ENCODE assay signal across 9 mouse cellular contexts in genomic region chr11:64979489-64979845, GRCm38 (mm10). TPM values are rescaled to one million over a fixed set of nuclear protein-coding genes. Genes with fewer than 3 reads are reported as not detected.
A peak's percentile ranks its signal among the peaks of the same experiment; 100 is the strongest.
DNase-seq lines count a peak whose midpoint lies in the region; ATAC-seq and TF ChIP-seq lines count a peak whose summit lies in the region.
"Had no signal": no experiment of that assay in that cellular context is flagged by ENCODE, and none has a peak within 500 bp of the region (broad histone marks: within the 10 kb centered on the region; RNA-seq: fewer than 3 reads in every experiment).

No protein-coding gene starts in this region.

- WGBS in heart, embryonic 11.5 days (ENCODE audit: insufficient replicate concordance): 9% methylated on average over 9 of the region's 9 CpGs
- 9% methylated on average over 9 of the region's 9 CpGs for WGBS in forebrain, embryonic 11.5 days
- WGBS in liver, embryonic 14.5 days (ENCODE audit: insufficient replicate concordance): 8% methylated on average over 9 of the region's 9 CpGs

- peaks cover 17% of the 10 kb centered on the region for H3K79me2 ChIP-seq in C2C12 (ENCODE audit: control insufficient read depth, insufficient read depth)

- TF ChIP-seq CTCF in C2C12 (IDR thresholded peaks at IDR 0.05; ENCODE audit: control insufficient read depth, insufficient read depth, insufficient read length): no peak
- no peak for TF ChIP-seq CTCF in liver, embryonic 14.5 days (IDR thresholded peaks at IDR 0.05; ENCODE audit: low read depth)

- H3K4me3 ChIP-seq in heart, embryonic 11.5 days (ENCODE audit: low read depth, low read length): peak overlapping the region; percentile 95
- H3K4me3 ChIP-seq in C2C12 (ENCODE audit: insufficient read depth, poor library complexity, severe bottlenecking): peak overlapping the region; percentile 74
- peak overlapping the region; percentile 87 for H3K4me3 ChIP-seq in forebrain, embryonic 11.5 days (ENCODE audit: low read depth, low read length)
- H3K4me3 ChIP-seq in liver, embryonic 14.5 days (ENCODE audit: insufficient read depth in 1 of 2, low read depth in 2 of 2, low read length in 2 of 2): peak overlapping the region; percentile 79 to 93

- H3K4me1 ChIP-seq in heart, embryonic 11.5 days (ENCODE audit: control insufficient read depth, insufficient read depth, low read length): peaks cover 8% of the 10 kb centered on the region; the same call in 1 of the 2 replicates
- H3K4me1 ChIP-seq in forebrain, embryonic 11.5 days (replicated peaks; ENCODE audit: control insufficient read depth, insufficient read depth, low read length): no peaks in the 10 kb centered on the region; the same call in 1 of the 2 replicates
- peaks cover 10 to 14% of the 10 kb centered on the region in 2 experiments for H3K4me1 ChIP-seq in liver, embryonic 14.5 days (replicated peaks; ENCODE audit: control insufficient read depth in 2 of 2, insufficient read depth in 2 of 2, low read length in 1 of 2)

- no peak for TF ChIP-seq EP300 in liver, embryonic 14.5 days (IDR thresholded peaks at IDR 0.05; ENCODE audit: low read depth)

- H3K9me3 ChIP-seq in heart, embryonic 11.5 days (replicated peaks; ENCODE audit: control insufficient read depth, low read length): no peaks in the 10 kb centered on the region
- H3K9me3 ChIP-seq in forebrain, embryonic 11.5 days (ENCODE audit: control insufficient read depth, low read length): no peaks in the 10 kb centered on the region
- no peaks in the 10 kb centered on the region for H3K9me3 ChIP-seq in liver, embryonic 14.5 days (ENCODE audit: control insufficient read depth, low read length)

- H3K4me2 ChIP-seq in heart, embryonic 11.5 days: peak overlapping the region; percentile 94
- H3K4me2 ChIP-seq in forebrain, embryonic 11.5 days (ENCODE audit: low read depth, low read length, severe bottlenecking): peak overlapping the region; percentile 84
- H3K4me2 ChIP-seq in liver, embryonic 14.5 days (ENCODE audit: low read depth): peak overlapping the region; percentile 86

- peaks cover 9% of the 10 kb centered on the region for H3K36me3 ChIP-seq in heart, embryonic 11.5 days (ENCODE audit: control insufficient read depth, insufficient read depth, low read length)
- H3K36me3 ChIP-seq in C2C12 (ENCODE audit: control insufficient read depth, insufficient read depth): peaks cover 30% of the 10 kb centered on the region
- H3K36me3 ChIP-seq in forebrain, embryonic 11.5 days (ENCODE audit: control insufficient read depth, insufficient read depth, low read length): no peaks in the 10 kb centered on the region; the same call in 1 of the 2 replicates
- H3K36me3 ChIP-seq in liver, embryonic 14.5 days (replicated peaks; ENCODE audit: control insufficient read depth, insufficient read depth, low read depth): peaks cover 11% of the 10 kb centered on the region

- no peak overlapping the region for H3K27ac ChIP-seq in heart, embryonic 11.5 days (ENCODE audit: low read depth, low read length)
- no peak overlapping the region for H3K27ac ChIP-seq in forebrain, embryonic 11.5 days (ENCODE audit: low read depth, low read length)
- H3K27ac ChIP-seq in liver, embryonic 14.5 days: no peak overlapping the region

- ATAC-seq in heart, embryonic 11.5 days (replicated peaks; ENCODE audit: insufficient number of reproducible peaks, low FRiP score, low TSS enrichment): no peak
- ATAC-seq in forebrain, embryonic 11.5 days (replicated peaks; ENCODE audit: low FRiP score): no peak
- no peak for ATAC-seq in liver, embryonic 14.5 days (ENCODE audit: insufficient read depth)

- peak overlapping the region; percentile 86 for H3K9ac ChIP-seq in heart, embryonic 11.5 days (ENCODE audit: low read depth, low read length)
- peak overlapping the region; percentile 82 for H3K9ac ChIP-seq in forebrain, embryonic 11.5 days (ENCODE audit: low read length)
- H3K9ac ChIP-seq in liver, embryonic 14.5 days (replicated peaks): peak overlapping the region; percentile 80

- intact Hi-C loops in left cerebral cortex, postnatal 4 days (cut with DNase I): no loop called here

- peak overlapping the region; percentile 81 for H3ac ChIP-seq in C2C12 (ENCODE audit: control insufficient read depth, insufficient read length, low read depth)

- no peak for DNase-seq in heart, postnatal 4 days
- no peak for DNase-seq in forebrain, embryonic 11.5 days (ENCODE audit: low spot score)
- no peak for DNase-seq in liver, embryonic 14.5 days (ENCODE audit: low read depth in 3 of 3, low spot score in 3 of 3)
- no peak for DNase-seq in layer of hippocampus, adult 11-12 months (ENCODE audit: low spot score)
- DNase-seq in layer of hippocampus, adult 8-10 months (ENCODE audit: low spot score in 2 of 2): no peak
- no peak for DNase-seq in left cerebral cortex, postnatal 4 days

- no peaks in the 10 kb centered on the region for H3K27me3 ChIP-seq in heart, embryonic 11.5 days (ENCODE audit: control insufficient read depth, insufficient read depth, low read length)
- H3K27me3 ChIP-seq in C2C12 (ENCODE audit: control insufficient read depth, insufficient read depth, insufficient read length): no peaks in the 10 kb centered on the region
- no peaks in the 10 kb centered on the region for H3K27me3 ChIP-seq in forebrain, embryonic 11.5 days (ENCODE audit: control insufficient read depth, insufficient read depth, low read length)
- H3K27me3 ChIP-seq in liver, embryonic 14.5 days (ENCODE audit: control insufficient read depth, insufficient read depth, low read length): no peaks in the 10 kb centered on the region
- H3K27me3 ChIP-seq: Patski had no signal

- peaks cover 11% of the 10 kb centered on the region for H3K79me3 ChIP-seq in C2C12 (ENCODE audit: low read depth)

TF ChIP-seq in C2C12, 6 proteins besides CTCF, POLR2A, EP300 and RAD21:
- no peak for TF ChIP-seq CEBPB (IDR thresholded peaks at IDR 0.05; ENCODE audit: low read depth)
- no peak for TF ChIP-seq USF1 (IDR thresholded peaks at IDR 0.05; ENCODE audit: low read depth)
- no peak for TF ChIP-seq MYOD1 (IDR thresholded peaks at IDR 0.05; ENCODE audit: control insufficient read depth, insufficient read length, low read depth)
- TF ChIP-seq MAX (IDR thresholded peaks at IDR 0.05): no peak
- TF ChIP-seq MYOG (IDR thresholded peaks at IDR 0.05; ENCODE audit: control insufficient read depth, extremely low read depth, insufficient read length): no peak
- no peak for TF ChIP-seq FOSL1 (IDR thresholded peaks at IDR 0.05; ENCODE audit: insufficient read depth, low read length, poor library complexity, severe bottlenecking)

RNA-seq across cellular contexts. Expression of gene Elac2, which starts 0.6 kb away (rescaled TPM):
- 22.6 and 26.0 TPM in 2 replicates for polyA plus RNA-seq in heart, embryonic 11.5 days (2014; fragmentation: Nextera tagmentation; extraction: Ambion mirVana)
- total RNA-seq in heart, postnatal 4 days (2021): 10 to 100 TPM; 20.2 to 21.1 TPM
- 43.5 TPM for polyA plus RNA-seq in C2C12 (2012; fragmentation: generic; extraction: Trizol)
- 38.7 and 43.5 TPM in 2 replicates for polyA plus RNA-seq in forebrain, embryonic 11.5 days (2014; fragmentation: Nextera tagmentation; extraction: Ambion mirVana)
- polyA plus RNA-seq in liver, embryonic 14.5 days (2012; rRNA removed): 8.5 and 12.1 TPM in 2 replicates
- 13.0 and 14.5 TPM in 2 replicates for polyA plus RNA-seq in liver, embryonic 14.5 days (2014; fragmentation: Nextera tagmentation; extraction: Ambion mirVana)
- total RNA-seq in layer of hippocampus, adult 8-10 months (2022): 10 to 100 TPM; 24.0 to 26.5 (median 25.8) TPM
- total RNA-seq in left cerebral cortex, postnatal 4 days (2021): 10 to 100 TPM; 28.3 to 30.5 TPM
